Mouse (Mus musculus): ENCODE results near the gene Abl2.
A peak's percentile ranks its signal among the peaks of the same experiment; 100 is the strongest.

The Abl2 gene

GRCm38 (mm10) chr1:156669208-156669983 lies 110.8 kb downstream of the Abl2 start:
- DNase-seq (ENCODE audit: low spot score in 2 of 2): no peak

- DNase-seq (ENCODE audit: low spot score in 2 of 2): peak in 1 of 2 experiments; percentile 25
These were observed 113.3 kb downstream of the Abl2 start for GRCm38 (mm10) chr1:156671921-156672320.

GRCm38 (mm10) chr1:156672720-156673475 lies 114.3 kb downstream of the Abl2 start:
- no peak for DNase-seq (ENCODE audit: low spot score in 2 of 2)

- no peak for DNase-seq (ENCODE audit: low spot score in 2 of 2)
These were observed 115.0 kb downstream of the Abl2 start for GRCm38 (mm10) chr1:156673476-156674194.

- peak in 1 of 2 experiments; percentile 49 for DNase-seq (ENCODE audit: low spot score in 2 of 2)
These were observed 115.8 kb downstream of the Abl2 start, which contains the start of gene Tor3a for GRCm38 (mm10) chr1:156674195-156675000. TSS of gene Tor3a (minus strand) at chr1:156674356.

- DNase-seq (ENCODE audit: low spot score in 2 of 2): no peak
These were observed 117.6 kb downstream of the Abl2 start for GRCm38 (mm10) chr1:156676171-156676570.

GRCm38 (mm10) chr1:156676596-156676995 lies 118.0 kb downstream of the Abl2 start:
- DNase-seq (ENCODE audit: low spot score in 2 of 2): no peak

GRCm38 (mm10) chr1:156677230-156677629 lies 118.6 kb downstream of the Abl2 start:
- no peak for DNase-seq (ENCODE audit: low spot score in 2 of 2)

- DNase-seq (ENCODE audit: low spot score in 2 of 2): no peak
These were observed 121.0 kb downstream of the Abl2 start for GRCm38 (mm10) chr1:156679599-156679998.

- no peak for DNase-seq (ENCODE audit: low spot score in 2 of 2)
These were observed 127.6 kb downstream of the Abl2 start for GRCm38 (mm10) chr1:156686025-156686661.

Data from right cerebral cortex, postnatal 36 days (tissue).